Mouse (Mus musculus) bone marrow, adult 2 months (tissue): ENCODE measurements around the gene Raver2.

Source experiments
- CTCF ChIP-seq: fragments of 200-500 bp; IDR thresholded peaks from 2 replicates; pipeline ENCODE4 v1.5.1; 2011; ENCODE audit warnings: low read length, control low read depth; ENCODE audit not compliant: control insufficient read depth, insufficient read depth
- POLR2A ChIP-seq: fragments of 200-500 bp; IDR thresholded peaks from 2 replicates; pipeline ENCODE4 v1.6.1; 2011; ENCODE audit warnings: low read depth, mild to moderate bottlenecking, control low read depth, low read length, borderline replicate concordance; ENCODE audit not compliant: control insufficient read depth

DNA sequence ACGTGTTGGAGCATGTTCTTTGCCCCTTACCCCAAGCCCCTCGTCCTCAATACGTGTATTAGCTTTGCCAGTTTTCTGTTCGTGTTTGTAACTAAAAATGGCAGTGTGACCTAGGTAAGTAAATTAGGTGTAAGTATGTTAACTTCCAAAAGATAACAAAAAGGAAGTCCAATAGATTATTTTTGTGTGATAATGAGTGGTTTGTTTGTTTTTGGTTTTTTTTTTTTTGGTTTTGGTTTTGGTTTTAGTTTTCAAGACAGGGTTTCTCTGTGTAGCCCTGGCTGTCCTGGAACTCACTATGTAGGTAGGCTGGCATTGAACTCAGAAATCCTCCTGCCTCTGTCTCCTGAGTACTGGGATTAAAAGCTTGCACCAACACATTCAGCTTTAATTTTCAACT, 2.8 kb downstream of the Raver2 start:
- TF ChIP-seq CTCF: no peak
- no peak for TF ChIP-seq POLR2A
